In genomic region chr17:90798689-90799088, GRCm38 (mm10) we compare ENCODE assay signal across 31 mouse cellular contexts.
DNase-seq lines count a peak whose midpoint lies in the region; ATAC-seq and TF ChIP-seq lines count a peak whose summit lies in the region.
"Had no signal": no experiment of that assay in that cellular context is flagged by ENCODE, and none has a peak within 500 bp of the region (broad histone marks: within the 10 kb centered on the region; RNA-seq: fewer than 3 reads in every experiment).

No protein-coding gene starts in this region.

- no peaks in the 10 kb centered on the region for H3K36me3 ChIP-seq in neural tube, embryonic 13.5 days
- no peaks in the 10 kb centered on the region for H3K36me3 ChIP-seq in neural tube, embryonic 15.5 days
- peaks cover 0 to 14% of the 10 kb centered on the region in 2 experiments; a peak in 2 of 4 replicates for H3K36me3 ChIP-seq in MEL (ENCODE audit: control insufficient read depth in 1 of 2, insufficient read depth in 2 of 2, low read length in 2 of 2)
- H3K36me3 ChIP-seq in myocyte (ENCODE audit: control insufficient read depth, insufficient read depth) = no peaks in the 10 kb centered on the region
- H3K36me3 ChIP-seq: embryonic facial prominence, embryonic 13.5 days; forebrain, embryonic 10.5 days; forebrain, embryonic 15.5 days; hindbrain, embryonic 12.5 days; limb, embryonic 10.5 days; limb, embryonic 15.5 days; liver, embryonic 13.5 days; midbrain, embryonic 12.5 days; stomach, embryonic 15.5 days had no signal

- peaks cover 7% of the 10 kb centered on the region; the same call in 1 of the 2 replicates for H3K4me1 ChIP-seq in neural tube, embryonic 13.5 days (replicated peaks)
- H3K4me1 ChIP-seq in neural tube, embryonic 15.5 days = no peaks in the 10 kb centered on the region; the same call in 1 of the 2 replicates
- H3K4me1 ChIP-seq in MEL (ENCODE audit: control insufficient read depth in 1 of 2, insufficient read depth in 2 of 2, low read length in 2 of 2) = peaks cover 5 to 7% of the 10 kb centered on the region in 2 experiments; a peak in 3 of 4 replicates
- H3K4me1 ChIP-seq: embryonic facial prominence, embryonic 13.5 days; forebrain, embryonic 10.5 days; limb, embryonic 10.5 days; limb, embryonic 15.5 days; liver, embryonic 13.5 days; megakaryocyte, embryonic 14.5 days; midbrain, embryonic 12.5 days; stomach, embryonic 15.5 days had no signal

- H3K9me3 ChIP-seq in neural tube, embryonic 13.5 days = no peaks in the 10 kb centered on the region
- no peaks in the 10 kb centered on the region for H3K9me3 ChIP-seq in neural tube, embryonic 15.5 days (replicated peaks)
- no peaks in the 10 kb centered on the region for H3K9me3 ChIP-seq in MEL (replicated peaks; ENCODE audit: insufficient read depth, low read length)
- H3K9me3 ChIP-seq: embryonic facial prominence, embryonic 13.5 days; forebrain, embryonic 10.5 days; forebrain, embryonic 15.5 days; hindbrain, embryonic 12.5 days; limb, embryonic 10.5 days; limb, embryonic 15.5 days; liver, embryonic 13.5 days; megakaryocyte, embryonic 14.5 days; midbrain, embryonic 12.5 days; stomach, embryonic 15.5 days had no signal

- ATAC-seq in neural tube, embryonic 13.5 days (ENCODE audit: low read depth) = no peak
- no peak for ATAC-seq in neural tube, embryonic 15.5 days (ENCODE audit: low FRiP score)
- ATAC-seq: forebrain, embryonic 15.5 days; lung, postnatal 0 days had no signal

- H3K27ac ChIP-seq in neural tube, embryonic 13.5 days (replicated peaks) = 0 out of 2 replicates have a peak overlapping the region, but pooled peaks have one; percentile 38
- H3K27ac ChIP-seq in neural tube, embryonic 15.5 days (replicated peaks) = no peak overlapping the region
- no peak overlapping the region for H3K27ac ChIP-seq in MEL (ENCODE audit: control insufficient read depth, low read depth, low read length)
- H3K27ac ChIP-seq: embryonic facial prominence, embryonic 13.5 days; forebrain, embryonic 10.5 days; forebrain, embryonic 15.5 days; gastrocnemius, adult 2 months; hindbrain, embryonic 12.5 days; limb, embryonic 10.5 days; limb, embryonic 15.5 days; liver, embryonic 13.5 days; midbrain, embryonic 12.5 days; stomach, embryonic 15.5 days had no signal

- H3K4me2 ChIP-seq in neural tube, embryonic 13.5 days = no peak overlapping the region
- H3K4me2 ChIP-seq in neural tube, embryonic 15.5 days = no peak overlapping the region
- no peak overlapping the region for H3K4me2 ChIP-seq in myocyte (ENCODE audit: low read depth)
- H3K4me2 ChIP-seq: embryonic facial prominence, embryonic 13.5 days; forebrain, embryonic 15.5 days; heart, embryonic 11.5 days; hindbrain, embryonic 12.5 days; limb, embryonic 15.5 days; liver, embryonic 13.5 days; midbrain, embryonic 12.5 days; stomach, embryonic 15.5 days had no signal

- DNase-seq in adrenal gland, adult 2 months = peak; percentile 10
- no peak for DNase-seq in adrenal gland, postnatal 10 days
- no peak for DNase-seq in MEL (ENCODE audit: low read depth, low spot score)
- DNase-seq in cerebellum, adult 8-10 months = no peak
- DNase-seq: cerebellum, adult 9-11 months; embryo, embryonic 11 days; gastrocnemius, adult 2 months; gastrocnemius, postnatal 36 days; heart, adult 18-20 months; heart, postnatal 36 days; kidney, adult 2 months; kidney, postnatal 36 days; liver, embryonic 13.5 days; lung, adult 18-20 months; lung, postnatal 4 days; thymus, adult 18-20 months; thymus, postnatal 25 days had no signal

- no peak for TF ChIP-seq CTCF in MEL (IDR thresholded peaks at IDR 0.05 in 2 of 3, conservative IDR thresholded peaks at IDR 0.05 in 1 of 3; ENCODE audit: control insufficient read depth in 1 of 3, insufficient read depth in 1 of 3, low read depth in 2 of 3, low read length in 3 of 3, poor library complexity in 1 of 3, severe bottlenecking in 1 of 3)

- H3K27me3 ChIP-seq in neural tube, embryonic 13.5 days = no peaks in the 10 kb centered on the region
- no peaks in the 10 kb centered on the region for H3K27me3 ChIP-seq in neural tube, embryonic 15.5 days (replicated peaks)
- H3K27me3 ChIP-seq in MEL (ENCODE audit: control insufficient read depth in 1 of 2, insufficient read depth in 2 of 2, low read length in 2 of 2) (no peaks in the 10 kb centered on the region), myocyte (ENCODE audit: control insufficient read depth, insufficient read depth, insufficient read length) (no peaks in the 10 kb centered on the region)
- H3K27me3 ChIP-seq: embryonic facial prominence, embryonic 13.5 days; forebrain, embryonic 15.5 days; hindbrain, embryonic 12.5 days; limb, embryonic 15.5 days; liver, embryonic 13.5 days; megakaryocyte, embryonic 14.5 days; midbrain, embryonic 12.5 days; stomach, embryonic 15.5 days had no signal

- no peaks in the 10 kb centered on the region for H3K79me2 ChIP-seq in MEL (ENCODE audit: control insufficient read depth, insufficient read depth, low read length, poor library complexity)
- H3K79me2 ChIP-seq in myocyte (ENCODE audit: control insufficient read depth, insufficient read depth) = no peaks in the 10 kb centered on the region

- no peak for TF ChIP-seq POLR2A in MEL (IDR thresholded peaks at IDR 0.05; ENCODE audit: control insufficient read depth in 1 of 2, insufficient read depth in 1 of 2, low read depth in 1 of 2, low read length in 2 of 2, poor library complexity in 1 of 2)
- TF ChIP-seq POLR2A in myocyte (IDR thresholded peaks at IDR 0.05; ENCODE audit: insufficient read length, low read depth) = no peak

- 84% methylated on average over 2 of the region's 2 CpGs for WGBS in neural tube, embryonic 13.5 days
- 85% methylated on average over 2 of the region's 2 CpGs for WGBS in neural tube, embryonic 15.5 days

- no peak overlapping the region for H3ac ChIP-seq in myocyte (ENCODE audit: control insufficient read depth, insufficient read length)

- no peak overlapping the region for H3K4me3 ChIP-seq in neural tube, embryonic 13.5 days
- no peak overlapping the region for H3K4me3 ChIP-seq in neural tube, embryonic 15.5 days (replicated peaks)
- H3K4me3 ChIP-seq in MEL (ENCODE audit: control insufficient read depth in 1 of 2, insufficient read depth in 1 of 2, low read depth in 2 of 2, low read length in 2 of 2) (no peak overlapping the region), myocyte (no peak overlapping the region)
- H3K4me3 ChIP-seq: embryonic facial prominence, embryonic 13.5 days; forebrain, embryonic 10.5 days; forebrain, embryonic 15.5 days; gastrocnemius, adult 2 months; hindbrain, embryonic 12.5 days; limb, embryonic 10.5 days; limb, embryonic 15.5 days; liver, embryonic 13.5 days; megakaryocyte, embryonic 14.5 days; midbrain, embryonic 12.5 days; stomach, embryonic 15.5 days had no signal

- no peak overlapping the region for H3K9ac ChIP-seq in neural tube, embryonic 13.5 days
- H3K9ac ChIP-seq in neural tube, embryonic 15.5 days (replicated peaks) = no peak overlapping the region
- no peak overlapping the region for H3K9ac ChIP-seq in MEL (ENCODE audit: control insufficient read depth, low read depth, low read length, poor library complexity, severe bottlenecking)
- H3K9ac ChIP-seq: embryonic facial prominence, embryonic 13.5 days; forebrain, embryonic 15.5 days; hindbrain, embryonic 12.5 days; limb, embryonic 15.5 days; liver, embryonic 13.5 days; midbrain, embryonic 12.5 days; stomach, embryonic 15.5 days had no signal

- TF ChIP-seq EP300 in MEL (IDR thresholded peaks at IDR 0.05; ENCODE audit: low read depth in 1 of 2, low read length in 2 of 2) = no peak

- TF ChIP-seq RAD21 in MEL (IDR thresholded peaks at IDR 0.05; ENCODE audit: low read depth, low read length) = no peak

TF ChIP-seq in MEL, 35 proteins besides CTCF, POLR2A, EP300 and RAD21:
- TF ChIP-seq GATA1 (IDR thresholded peaks at IDR 0.05; ENCODE audit: low read depth, low read length) = peak; percentile 17; the same call in 1 of the 2 replicates
- no peak for TF ChIP-seq USF2 (IDR thresholded peaks at IDR 0.05; ENCODE audit: borderline replicate concordance in 1 of 2, insufficient read depth in 1 of 2, low read depth in 1 of 2, low read length in 2 of 2)
- TF ChIP-seq CHD2 (IDR thresholded peaks at IDR 0.05; ENCODE audit: low read length) = no peak

TF ChIP-seq in myocyte, 11 proteins besides CTCF, POLR2A, EP300 and RAD21:
- TF ChIP-seq MYOD1 (IDR thresholded peaks at IDR 0.05; ENCODE audit: control insufficient read depth in 1 of 3, insufficient read length in 2 of 3, low read depth in 2 of 3) (peak in 2 of 3 experiments; percentile 13 to 25), MYOG (IDR thresholded peaks at IDR 0.05; ENCODE audit: control insufficient read depth in 1 of 3, insufficient read depth in 1 of 3, insufficient read length in 2 of 3, low read depth in 2 of 3) (peak in 1 of 3 experiments; percentile 9), REST (IDR thresholded peaks at IDR 0.05; ENCODE audit: insufficient read depth, insufficient read length) (no peak)
TF ChIP-seq in myocyte: peak in this region for 2.
